Mouse (Mus musculus): ENCODE data around the gene Plcl2. TPM values are rescaled to one million over a fixed set of nuclear protein-coding genes. Genes with fewer than 3 reads are reported as not detected.
"Not testable (repeated sequence)": the region's sequence is repeated elsewhere in the genome, so short reads cannot be mapped to it uniquely, and the experiment has no call there.

Plcl2 gene
- polyA plus RNA-seq, 1 experiment from 2014 or later = 1.1 TPM

GRCm38 (mm10) chr17:50545274-50545673 lies 36.1 kb downstream of the Plcl2 start:
- H3K27ac ChIP-seq = no peak overlapping the region
- H3K4me2 ChIP-seq = no peak overlapping the region
- H3K4me1 ChIP-seq (replicated peaks) = peaks cover 4% of the 10 kb centered on the region; the same call in 1 of the 2 replicates
- 0 out of 2 replicates have a peak, but pooled peaks cover 3% of the 10 kb centered on the region for H3K36me3 ChIP-seq
- WGBS (ENCODE audit: insufficient replicate concordance) = 44% methylated on average over 6 of the region's 6 CpGs
- H3K27me3 ChIP-seq = no peaks in the 10 kb centered on the region
- DNase-seq (no peak), ATAC-seq (ENCODE audit: low read depth) (peak; percentile 12; the same call in 1 of the 2 replicates)
- no peak overlapping the region for H3K9ac ChIP-seq
- H3K9me3 ChIP-seq (replicated peaks) = no peaks in the 10 kb centered on the region; the same call in 1 of the 2 replicates
- H3K4me3 ChIP-seq (replicated peaks) = no peak overlapping the region

- no peak overlapping the region for H3K27ac ChIP-seq
- no peaks in the 10 kb centered on the region for H3K27me3 ChIP-seq
- ATAC-seq (ENCODE audit: low read depth) = peak; percentile 83
- H3K4me1 ChIP-seq (replicated peaks) = peaks cover 19% of the 10 kb centered on the region
- no peak overlapping the region for H3K4me3 ChIP-seq (replicated peaks)
- H3K4me2 ChIP-seq = no peak overlapping the region
- H3K9ac ChIP-seq = no peak overlapping the region
- no peaks in the 10 kb centered on the region for H3K9me3 ChIP-seq (replicated peaks)
- 47% methylated on average over 2 of the region's 2 CpGs for WGBS (ENCODE audit: insufficient replicate concordance)
- no peak for DNase-seq
- no peaks in the 10 kb centered on the region for H3K36me3 ChIP-seq
Observed at GRCm38 (mm10) chr17:50552130-50552529, 42.9 kb downstream of the Plcl2 start.

- Histone ChIP-seq H3K9me3 (replicated peaks) (no peaks in the 10 kb centered on the region), H3K4me3 (replicated peaks) (no peak overlapping the region), H3K4me1 (replicated peaks) (0 out of 2 replicates have a peak, but pooled peaks cover 5% of the 10 kb centered on the region), H3K9ac (no peak overlapping the region), H3K36me3 (no peaks in the 10 kb centered on the region), H3K4me2 (no peak overlapping the region), H3K27me3 (no peaks in the 10 kb centered on the region), H3K27ac (no peak overlapping the region)
- 76% methylated on average over 12 of the region's 12 CpGs for WGBS (ENCODE audit: insufficient replicate concordance)
- DNase-seq (no peak), ATAC-seq (ENCODE audit: low read depth) (no peak)
Observed at GRCm38 (mm10) chr17:50557566-50558238, 48.5 kb downstream of the Plcl2 start.

- Histone ChIP-seq H3K4me1 (replicated peaks) (0 out of 2 replicates have a peak, but pooled peaks cover 5% of the 10 kb centered on the region), H3K9ac (no peak overlapping the region), H3K36me3 (no peaks in the 10 kb centered on the region), H3K9me3 (replicated peaks) (no peaks in the 10 kb centered on the region), H3K27me3 (no peaks in the 10 kb centered on the region), H3K4me2 (no peak overlapping the region), H3K27ac (no peak overlapping the region), H3K4me3 (replicated peaks) (no peak overlapping the region)
- no peak for DNase-seq
- 69% methylated on average over 4 of the region's 4 CpGs for WGBS (ENCODE audit: insufficient replicate concordance)
- no peak for ATAC-seq (ENCODE audit: low read depth)
Observed at GRCm38 (mm10) chr17:50558239-50558625, 49.0 kb downstream of the Plcl2 start.

GRCm38 (mm10) chr17:50565376-50566123 lies 56.3 kb downstream of the Plcl2 start:
- H3K9me3 ChIP-seq (replicated peaks) = no peaks in the 10 kb centered on the region
- no peaks in the 10 kb centered on the region for H3K27me3 ChIP-seq
- 48% methylated on average over 8 of the region's 8 CpGs for WGBS (ENCODE audit: insufficient replicate concordance)
- ATAC-seq (ENCODE audit: low read depth) (no peak), DNase-seq (no peak)
- H3K4me3 ChIP-seq (replicated peaks) = no peak overlapping the region
- 0 out of 2 replicates have a peak, but pooled peaks cover 2% of the 10 kb centered on the region for H3K4me1 ChIP-seq (replicated peaks)
- no peak overlapping the region for H3K4me2 ChIP-seq
- no peak overlapping the region for H3K9ac ChIP-seq
- H3K27ac ChIP-seq = no peak overlapping the region
- H3K36me3 ChIP-seq = no peaks in the 10 kb centered on the region

- Histone ChIP-seq H3K36me3 (no peaks in the 10 kb centered on the region), H3K4me1 (replicated peaks) (0 out of 2 replicates have a peak, but pooled peaks cover 2% of the 10 kb centered on the region), H3K9ac (no peak overlapping the region), H3K4me2 (no peak overlapping the region), H3K9me3 (replicated peaks) (no peaks in the 10 kb centered on the region), H3K4me3 (replicated peaks) (no peak overlapping the region), H3K27me3 (no peaks in the 10 kb centered on the region), H3K27ac (no peak overlapping the region)
- no peak for DNase-seq
- no peak for ATAC-seq (ENCODE audit: low read depth)
- WGBS (ENCODE audit: insufficient replicate concordance) = 37% methylated on average over 2 of the region's 2 CpGs
Observed at GRCm38 (mm10) chr17:50568846-50569245, 59.6 kb downstream of the Plcl2 start.

GRCm38 (mm10) chr17:50570228-50570627 lies 61.0 kb downstream of the Plcl2 start:
- H3K4me3 ChIP-seq (replicated peaks); H3K27ac ChIP-seq; ATAC-seq (ENCODE audit: low read depth); H3K36me3 ChIP-seq; H3K9me3 ChIP-seq (replicated peaks); H3K9ac ChIP-seq; H3K4me1 ChIP-seq (replicated peaks); DNase-seq; H3K4me2 ChIP-seq; H3K27me3 ChIP-seq: not testable (repeated sequence)
- 81% methylated on average over 5 of the region's 5 CpGs for WGBS (ENCODE audit: insufficient replicate concordance)

- 54% methylated on average over 5 of the region's 5 CpGs for WGBS (ENCODE audit: insufficient replicate concordance)
- ATAC-seq (ENCODE audit: low read depth) (no peak), DNase-seq (no peak)
- H3K4me2 ChIP-seq = no peak overlapping the region
- no peak overlapping the region for H3K9ac ChIP-seq
- 0 out of 2 replicates have a peak, but pooled peaks cover 2% of the 10 kb centered on the region for H3K4me1 ChIP-seq (replicated peaks)
- no peaks in the 10 kb centered on the region for H3K9me3 ChIP-seq (replicated peaks)
- no peaks in the 10 kb centered on the region for H3K36me3 ChIP-seq
- H3K27me3 ChIP-seq = no peaks in the 10 kb centered on the region
- no peak overlapping the region for H3K27ac ChIP-seq
- H3K4me3 ChIP-seq (replicated peaks) = no peak overlapping the region
Observed at GRCm38 (mm10) chr17:50570681-50571398, 61.6 kb downstream of the Plcl2 start.

GRCm38 (mm10) chr17:50574161-50574560 lies 65.0 kb downstream of the Plcl2 start:
- Histone ChIP-seq H3K36me3 (no peaks in the 10 kb centered on the region), H3K9me3 (replicated peaks) (no peaks in the 10 kb centered on the region), H3K4me2 (no peak overlapping the region), H3K4me1 (replicated peaks) (no peaks in the 10 kb centered on the region), H3K27me3 (no peaks in the 10 kb centered on the region), H3K9ac (no peak overlapping the region), H3K27ac (no peak overlapping the region), H3K4me3 (replicated peaks) (no peak overlapping the region)
- ATAC-seq (ENCODE audit: low read depth) = no peak
- no peak for DNase-seq
- 84% methylated on average over 12 of the region's 12 CpGs for WGBS (ENCODE audit: insufficient replicate concordance)

- Histone ChIP-seq H3K27ac (no peak overlapping the region), H3K9ac (no peak overlapping the region), H3K9me3 (replicated peaks) (no peaks in the 10 kb centered on the region), H3K36me3 (no peaks in the 10 kb centered on the region), H3K4me1 (replicated peaks) (no peaks in the 10 kb centered on the region), H3K4me3 (replicated peaks) (no peak overlapping the region), H3K4me2 (no peak overlapping the region), H3K27me3 (no peaks in the 10 kb centered on the region)
- 62% methylated on average over 3 of the region's 3 CpGs for WGBS (ENCODE audit: insufficient replicate concordance)
- DNase-seq (no peak), ATAC-seq (ENCODE audit: low read depth) (no peak)
Observed at GRCm38 (mm10) chr17:50580416-50580815, 71.2 kb downstream of the Plcl2 start.

- Histone ChIP-seq H3K36me3 (no peaks in the 10 kb centered on the region), H3K4me2 (no peak overlapping the region), H3K27me3 (no peaks in the 10 kb centered on the region), H3K4me3 (replicated peaks) (no peak overlapping the region), H3K27ac (no peak overlapping the region), H3K9me3 (replicated peaks) (no peaks in the 10 kb centered on the region), H3K4me1 (replicated peaks) (no peaks in the 10 kb centered on the region), H3K9ac (no peak overlapping the region)
- ATAC-seq (ENCODE audit: low read depth) = no peak
- WGBS (ENCODE audit: insufficient replicate concordance) = 72% methylated on average over 5 of the region's 5 CpGs
- no peak for DNase-seq
Observed at GRCm38 (mm10) chr17:50586834-50587233, 77.6 kb downstream of the Plcl2 start.

All from liver, embryonic 13.5 days (tissue).